Mouse (Mus musculus) frontal cortex, postnatal 14 days (tissue): ENCODE results near the gene Akt1s1.

ENCODE experiments used
- DNase-seq, 2 experiments: peaks; one replicate each; pipeline ENCODE4 v3.0.0; 2022; ENCODE audit warnings: low spot score in 2 of 2

Akt1s1 gene

GRCm38 (mm10) chr7:44824872-44825271, 23.9 kb upstream of the Akt1s1 start:
- peak in 1 of 2 experiments; percentile 74 for DNase-seq

DNA sequence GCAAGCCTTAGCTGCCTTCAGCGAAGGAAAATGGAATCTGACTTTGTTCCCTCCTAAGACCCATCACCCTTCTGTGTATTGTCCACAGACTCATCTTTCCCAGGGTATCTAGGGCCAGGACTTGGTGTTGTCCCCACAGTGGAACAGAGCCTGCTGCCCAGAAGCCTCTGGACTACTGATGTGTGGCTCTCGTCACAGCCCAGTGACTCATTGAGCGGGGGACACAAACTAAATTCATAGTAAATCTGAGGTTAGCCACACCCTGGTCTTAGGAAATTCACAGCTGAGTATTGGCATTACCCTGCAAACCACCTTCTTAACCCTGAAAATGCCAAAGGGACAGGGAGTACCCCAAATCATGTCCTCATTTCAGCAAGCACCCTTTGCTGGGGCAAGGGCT, 22.0 kb upstream of the Akt1s1 start:
- no peak for DNase-seq

DNA sequence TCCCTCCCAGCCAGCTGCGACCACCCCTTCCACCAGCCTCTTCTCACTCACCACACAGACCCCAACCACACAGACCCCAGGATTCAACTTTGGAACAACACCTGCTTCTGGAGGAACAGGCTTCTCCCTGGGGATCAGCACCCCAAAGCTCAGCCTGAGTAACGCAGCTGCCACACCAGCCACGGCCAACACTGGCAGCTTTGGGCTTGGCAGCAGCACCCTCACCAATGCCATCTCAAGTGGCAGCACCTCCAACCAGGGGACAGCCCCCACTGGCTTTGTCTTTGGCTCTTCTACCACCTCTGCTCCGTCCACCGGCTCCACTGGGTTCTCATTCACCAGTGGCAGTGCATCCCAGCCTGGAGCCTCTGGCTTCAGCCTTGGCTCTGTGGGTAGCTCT, 20.1 kb upstream of the Akt1s1 start:
- DNase-seq: no peak

GRCm38 (mm10) chr7:44832763-44833162, 16.0 kb upstream of the Akt1s1 start:
- DNase-seq: no peak

- DNase-seq: no peak
These were observed 13.3 kb upstream of the Akt1s1 start for GRCm38 (mm10) chr7:44835373-44836015.

- no peak for DNase-seq
These were observed 12.8 kb upstream of the Akt1s1 start for GRCm38 (mm10) chr7:44836016-44836404.

GRCm38 (mm10) chr7:44836423-44837053, 12.3 kb upstream of the Akt1s1 start:
- no peak for DNase-seq

DNA sequence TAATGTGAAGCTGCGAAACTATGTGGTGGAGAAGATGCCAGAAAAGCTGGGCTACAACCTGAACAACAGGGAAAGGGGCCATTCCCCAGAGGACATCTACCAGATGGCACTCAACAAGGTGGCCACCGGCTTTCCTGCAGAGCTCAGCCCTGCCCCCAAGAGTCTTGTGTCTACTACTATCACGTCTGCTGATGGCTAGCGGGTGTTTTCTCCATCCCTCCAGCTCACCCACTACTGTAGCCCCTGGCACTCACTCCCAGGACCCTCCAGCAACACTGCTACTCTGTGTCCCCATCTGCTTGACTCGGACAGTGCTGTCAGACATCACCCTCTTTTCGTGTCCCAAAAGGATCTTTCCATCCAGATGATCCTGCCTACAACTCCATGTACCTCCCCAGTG, 10.7 kb upstream of the Akt1s1 start:
- no peak for DNase-seq

DNA sequence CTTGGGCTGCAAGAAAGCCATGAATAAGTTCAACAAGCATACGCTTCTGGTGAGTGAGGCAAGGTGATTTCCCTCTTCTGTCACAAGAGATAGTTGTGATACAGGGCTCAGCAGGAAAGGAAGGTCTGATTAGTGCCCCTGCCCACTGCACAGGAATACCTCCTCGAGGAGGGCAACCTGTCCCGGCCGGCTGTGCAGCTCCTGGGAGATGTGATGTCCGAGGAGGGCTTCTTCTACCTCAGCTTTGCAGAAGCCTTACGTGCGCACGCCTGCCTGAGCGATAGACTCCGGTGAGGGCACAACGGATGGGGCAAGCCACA, 9.7 kb upstream of the Akt1s1 start:
- DNase-seq: no peak

DNA sequence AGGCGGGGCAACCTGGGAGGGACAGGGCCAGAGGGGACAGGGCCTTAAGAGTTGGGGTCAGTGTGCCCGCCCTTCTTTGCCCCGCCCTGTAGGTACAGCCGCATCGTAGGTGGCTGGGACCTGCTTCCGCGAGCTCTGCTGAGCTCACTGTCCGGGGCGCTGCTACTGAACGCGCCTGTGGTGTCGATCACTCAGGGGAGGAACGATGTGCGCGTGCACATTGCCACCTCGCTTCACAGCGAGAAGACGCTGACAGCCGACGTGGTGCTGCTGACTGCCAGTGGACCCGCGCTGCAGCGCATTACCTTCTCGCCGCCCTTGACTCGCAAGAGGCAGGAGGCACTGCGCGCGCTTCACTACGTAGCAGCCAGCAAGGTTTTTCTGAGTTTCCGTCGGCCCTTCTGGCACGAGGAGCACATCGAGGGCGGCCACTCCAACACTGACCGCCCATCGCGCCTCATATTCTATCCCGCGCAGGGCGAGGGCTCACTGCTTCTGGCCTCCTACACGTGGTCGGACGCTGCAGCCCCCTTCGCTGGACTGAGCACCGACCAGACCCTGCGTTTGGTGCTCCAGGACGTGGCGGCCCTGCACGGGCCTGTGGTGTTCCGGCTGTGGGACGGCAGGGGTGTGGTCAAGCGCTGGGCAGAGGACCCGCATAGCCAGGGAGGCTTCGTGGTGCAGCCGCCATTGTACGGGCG, 9.2 kb upstream of the Akt1s1 start:
- peak in 1 of 2 experiments; percentile 51 for DNase-seq

- no peak for DNase-seq
These were observed 8.4 kb upstream of the Akt1s1 start for GRCm38 (mm10) chr7:44840426-44840825.

DNA sequence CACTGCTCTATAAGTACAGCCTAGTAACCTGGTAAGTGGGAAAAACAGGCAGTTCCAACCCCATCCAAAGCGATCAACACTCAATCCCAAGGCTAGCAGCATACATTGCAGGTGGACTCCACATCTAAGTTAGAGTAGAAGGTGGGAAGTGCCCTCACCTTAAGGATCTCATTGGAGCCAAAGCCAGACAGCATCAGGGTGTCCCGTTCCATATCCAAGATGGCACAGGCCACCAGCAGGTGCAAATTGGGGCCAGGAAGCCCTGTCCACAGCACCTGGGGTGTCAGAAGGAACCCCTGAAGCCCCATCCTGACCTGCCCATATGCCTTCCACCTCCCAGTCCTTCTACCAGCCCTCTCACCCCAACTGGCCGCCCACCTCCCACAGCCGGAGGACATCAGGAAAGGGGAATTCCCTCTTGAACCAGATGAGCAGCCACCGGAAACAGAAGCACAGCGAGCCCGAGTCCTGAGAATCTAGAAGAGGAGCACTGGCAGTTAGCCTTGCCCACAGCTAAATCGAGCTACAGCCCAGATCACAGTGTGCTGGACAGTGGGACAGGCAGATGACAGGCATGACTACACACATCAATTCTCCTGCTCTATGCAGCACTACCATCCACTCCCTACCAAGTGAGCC, 6.8 kb upstream of the Akt1s1 start:
- DNase-seq: no peak

DNA sequence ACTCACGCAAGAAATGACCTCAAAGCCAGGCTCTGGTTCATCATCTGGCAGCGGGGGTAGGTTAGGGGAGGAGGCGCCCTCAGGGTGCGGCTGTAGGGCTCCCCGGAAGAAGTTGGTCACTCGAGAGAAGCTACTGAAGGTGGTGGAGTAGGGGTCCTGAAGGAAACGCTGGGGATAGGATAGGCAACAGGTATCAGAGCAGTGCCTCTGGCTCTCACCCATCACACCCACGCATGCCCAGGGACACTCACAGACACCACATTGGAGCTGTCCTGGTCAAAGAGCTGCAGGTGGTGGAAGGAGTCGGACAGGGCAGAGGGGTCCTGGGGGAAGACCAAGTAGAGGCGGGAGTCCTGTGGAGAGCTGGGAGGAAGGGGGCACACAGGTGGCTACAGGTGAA, 3.8 kb upstream of the Akt1s1 start:
- no peak for DNase-seq

DNA sequence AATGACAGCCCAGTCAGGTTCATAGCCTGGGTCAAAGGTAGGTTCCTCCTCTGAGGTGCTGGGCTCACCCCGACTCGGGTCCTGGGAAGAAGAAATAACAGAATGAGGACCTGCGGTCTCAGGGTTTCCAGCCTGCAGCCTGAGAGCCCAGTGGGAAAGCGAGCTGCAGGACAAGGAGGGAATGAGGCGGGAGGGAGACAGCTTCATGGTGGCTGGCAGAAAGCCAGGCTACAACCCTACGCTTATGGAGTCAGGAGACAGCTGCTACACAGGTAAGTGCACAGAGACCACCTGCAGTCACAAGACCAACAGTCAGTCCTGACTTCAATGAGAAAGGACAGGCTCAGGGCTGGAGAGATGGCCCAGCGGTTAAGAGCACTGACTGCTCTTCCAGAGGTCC, 2.0 kb upstream of the Akt1s1 start:
- DNase-seq: no peak

GRCm38 (mm10) chr7:44847772-44848171, 1.0 kb upstream of the Akt1s1 start:
- no peak for DNase-seq

GRCm38 (mm10) chr7:44849416-44850111, 773 bp downstream of the Akt1s1 start:
- DNase-seq: peak; percentile 87 to 89

GRCm38 (mm10) chr7:44850146-44850545, 1.4 kb downstream of the Akt1s1 start:
- DNase-seq: peak in 1 of 2 experiments; percentile 67

GRCm38 (mm10) chr7:44850789-44851624, 2.2 kb downstream of the Akt1s1 start:
- no peak for DNase-seq

DNA sequence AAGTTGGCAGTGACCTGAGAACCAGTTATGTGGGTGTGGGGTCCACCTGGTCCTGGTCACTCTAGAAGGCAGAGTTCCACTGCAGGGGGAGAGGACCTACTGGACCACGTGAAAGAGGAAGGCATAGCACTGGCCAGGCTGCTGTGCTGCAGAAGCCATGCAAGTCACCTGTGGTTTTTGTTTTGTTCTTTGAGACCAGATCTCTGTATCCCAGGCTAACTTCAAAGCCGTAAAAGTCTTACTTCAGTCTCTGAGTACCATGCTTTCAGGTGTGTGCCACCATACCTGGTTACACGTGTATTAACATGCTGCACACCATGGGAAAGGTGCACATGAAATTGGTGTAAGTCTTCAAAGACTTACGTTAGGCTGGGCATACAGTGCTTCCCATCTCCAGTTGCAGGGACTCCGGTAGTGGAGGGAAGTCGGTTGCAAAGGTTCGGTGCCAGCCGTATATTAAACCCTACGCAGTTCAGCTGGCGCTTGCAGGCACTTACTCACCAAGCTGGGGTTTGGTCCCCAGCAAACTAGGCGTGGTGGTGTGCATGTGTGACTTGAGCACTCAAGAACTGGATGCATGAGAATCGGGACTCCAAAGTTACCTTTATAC, 2.9 kb downstream of the Akt1s1 start:
- DNase-seq: no peak

GRCm38 (mm10) chr7:44852259-44853027, 3.7 kb downstream of the Akt1s1 start:
- no peak for DNase-seq
